34 mouse cellular contexts compared by ENCODE assay signal in genomic region chr16:50593361-50593760, GRCm38 (mm10). TPM values are rescaled to one million over a fixed set of nuclear protein-coding genes. Genes with fewer than 3 reads are reported as not detected.
A peak's percentile ranks its signal among the peaks of the same experiment; 100 is the strongest.
DNase-seq lines count a peak whose midpoint lies in the region; ATAC-seq lines count a peak whose summit lies in the region.
"Had no signal": no experiment of that assay in that cellular context is flagged by ENCODE, and none has a peak within 500 bp of the region (broad histone marks: within the 10 kb centered on the region; RNA-seq: fewer than 3 reads in every experiment).

No protein-coding gene starts in this region.

- H3K4me2 ChIP-seq in heart, embryonic 15.5 days = no peak overlapping the region
- H3K4me2 ChIP-seq in kidney, embryonic 14.5 days (replicated peaks; ENCODE audit: low read depth, low read length) = no peak overlapping the region
- H3K4me2 ChIP-seq: forebrain, embryonic 13.5 days; heart, embryonic 11.5 days; liver, embryonic 13.5 days; lung, embryonic 15.5 days; midbrain, embryonic 15.5 days; neural tube, embryonic 15.5 days had no signal

- DNase-seq in heart, postnatal 14 days = no peak
- peak; percentile 14 to 43 for DNase-seq in kidney, adult 8-10 months
- peak; percentile 14 for DNase-seq in kidney, postnatal 14 days
- no peak for DNase-seq in hindbrain, embryonic 10.5 days (ENCODE audit: low spot score)
- DNase-seq: adrenal gland, adult 8-10 months; B cell, adult 2 months; cerebellum, adult 11 months; cerebellum, adult 9-10 months; gastrocnemius, postnatal 10 days; layer of hippocampus, postnatal 36 days; left cerebral cortex, postnatal 4 days; liver, embryonic 13.5 days; retina, postnatal 1 day; right cerebral cortex, postnatal 14 days; thymus, postnatal 4 days had no signal

- 0 out of 2 replicates have a peak, but pooled peaks have one; percentile 22 for ATAC-seq in heart, embryonic 15.5 days (replicated peaks; ENCODE audit: insufficient number of reproducible peaks, insufficient read depth, low FRiP score, low read depth)
- ATAC-seq in kidney, embryonic 14.5 days (ENCODE audit: low FRiP score, low TSS enrichment) = no peak
- ATAC-seq: forebrain, embryonic 13.5 days; hindbrain, embryonic 16.5 days; midbrain, embryonic 15.5 days had no signal

- 69% methylated on average over 11 of the region's 11 CpGs for WGBS in heart, embryonic 15.5 days
- 81% methylated on average over 11 of the region's 11 CpGs for WGBS in kidney, embryonic 14.5 days
- 87% methylated on average over 11 of the region's 11 CpGs for WGBS in hindbrain, embryonic 10.5 days

- no peak overlapping the region for H3K27ac ChIP-seq in heart, embryonic 15.5 days
- no peak overlapping the region for H3K27ac ChIP-seq in kidney, embryonic 14.5 days (ENCODE audit: low read depth, low read length)
- no peak overlapping the region for H3K27ac ChIP-seq in hindbrain, embryonic 10.5 days
- H3K27ac ChIP-seq: forebrain, embryonic 13.5 days; liver, embryonic 13.5 days; lung, embryonic 15.5 days; midbrain, embryonic 10.5 days; midbrain, embryonic 15.5 days; neural tube, embryonic 15.5 days had no signal

- no peaks in the 10 kb centered on the region for H3K27me3 ChIP-seq in heart, embryonic 15.5 days
- H3K27me3 ChIP-seq in kidney, embryonic 14.5 days (ENCODE audit: control insufficient read depth, insufficient read depth, low read length) = no peaks in the 10 kb centered on the region
- H3K27me3 ChIP-seq in hindbrain, embryonic 10.5 days (ENCODE audit: insufficient read depth, poor library complexity, severe bottlenecking) = no peaks in the 10 kb centered on the region
- H3K27me3 ChIP-seq: forebrain, embryonic 13.5 days; liver, embryonic 13.5 days; lung, embryonic 15.5 days; midbrain, embryonic 15.5 days; neural tube, embryonic 15.5 days had no signal

- no peak overlapping the region for H3K9ac ChIP-seq in heart, embryonic 15.5 days
- H3K9ac ChIP-seq in kidney, embryonic 14.5 days (ENCODE audit: low read depth, low read length) = no peak overlapping the region
- H3K9ac ChIP-seq: forebrain, embryonic 13.5 days; liver, embryonic 13.5 days; lung, embryonic 15.5 days; midbrain, embryonic 15.5 days; neural tube, embryonic 15.5 days had no signal

- no peaks in the 10 kb centered on the region for H3K9me3 ChIP-seq in heart, embryonic 15.5 days (replicated peaks)
- H3K9me3 ChIP-seq in kidney, embryonic 14.5 days (ENCODE audit: control insufficient read depth, low read length) = no peaks in the 10 kb centered on the region
- no peaks in the 10 kb centered on the region for H3K9me3 ChIP-seq in hindbrain, embryonic 10.5 days
- H3K9me3 ChIP-seq: forebrain, embryonic 13.5 days; liver, embryonic 13.5 days; lung, embryonic 15.5 days; midbrain, embryonic 10.5 days; midbrain, embryonic 15.5 days; neural tube, embryonic 15.5 days had no signal

- H3K4me3 ChIP-seq in heart, embryonic 15.5 days = no peak overlapping the region
- H3K4me3 ChIP-seq in kidney, embryonic 14.5 days (ENCODE audit: low read length) = no peak overlapping the region
- H3K4me3 ChIP-seq in hindbrain, embryonic 10.5 days = no peak overlapping the region
- H3K4me3 ChIP-seq: forebrain, embryonic 13.5 days; liver, embryonic 13.5 days; lung, embryonic 15.5 days; midbrain, embryonic 10.5 days; midbrain, embryonic 15.5 days; neural tube, embryonic 15.5 days had no signal

- intact Hi-C loops in heart, postnatal 14 days (cut with DNase I) = no loop called here

- H3K4me1 ChIP-seq in heart, embryonic 15.5 days (replicated peaks) = no peaks in the 10 kb centered on the region
- H3K4me1 ChIP-seq in kidney, embryonic 14.5 days (ENCODE audit: control insufficient read depth, insufficient read depth, low read length) = no peaks in the 10 kb centered on the region
- no peaks in the 10 kb centered on the region for H3K4me1 ChIP-seq in hindbrain, embryonic 10.5 days (replicated peaks)
- H3K4me1 ChIP-seq: liver, embryonic 13.5 days; lung, embryonic 15.5 days; midbrain, embryonic 10.5 days; midbrain, embryonic 15.5 days; neural tube, embryonic 15.5 days had no signal

- no peaks in the 10 kb centered on the region for H3K36me3 ChIP-seq in heart, embryonic 15.5 days
- H3K36me3 ChIP-seq in kidney, embryonic 14.5 days (ENCODE audit: control insufficient read depth, insufficient read depth, low read length) = no peaks in the 10 kb centered on the region
- H3K36me3 ChIP-seq in hindbrain, embryonic 10.5 days = no peaks in the 10 kb centered on the region
- H3K36me3 ChIP-seq: liver, embryonic 13.5 days; lung, embryonic 15.5 days; midbrain, embryonic 10.5 days; midbrain, embryonic 15.5 days; neural tube, embryonic 15.5 days had no signal

RNA-seq across cellular contexts. Expression of gene Ccdc54, which starts 2.4 kb away (rescaled TPM):
- polyA plus RNA-seq in heart, embryonic 15.5 days (2015; fragmentation: Nextera tagmentation; extraction: Ambion mirVana) = not detected in 2 replicates
- total RNA-seq in heart, postnatal 14 days (2021) = not detected
- polyA plus RNA-seq in kidney, embryonic 14.5 days (2014; fragmentation: Nextera tagmentation; extraction: Ambion mirVana) = not detected in 2 replicates
- not detected in 2 replicates for polyA plus RNA-seq in hindbrain, embryonic 10.5 days (2016; fragmentation: Nextera tagmentation; extraction: Ambion mirVana)
- total RNA-seq: adrenal gland, adult 8-10 months; gastrocnemius, postnatal 10 days; layer of hippocampus, postnatal 36 days; left cerebral cortex, postnatal 4 days; megakaryocyte progenitor cell, adult 5-6 weeks had no signal
- polyA plus RNA-seq: embryonic facial prominence, embryonic 11.5 days; forebrain, embryonic 13.5 days; heart, embryonic 11.5 days; heart, postnatal 0 days; hindbrain, embryonic 11.5 days; hindbrain, embryonic 16.5 days; intestine, embryonic 14.5 days; large intestine, adult 2 months; limb, embryonic 14.5 days; liver, embryonic 13.5 days; lung, embryonic 15.5 days; midbrain, embryonic 10.5 days; midbrain, embryonic 15.5 days; neural tube, embryonic 15.5 days; small intestine, adult 2 months; stomach, embryonic 14.5 days; thymus, postnatal 0 days had no signal

Comparison
In these comparisons a context has a peak if more than half of its experiments do, and no peak if none do; other contexts are left out.
1. DNase-seq: peak in kidney, adult 8-10 months (2 of 2) and kidney, postnatal 14 days (single experiment); none in heart, postnatal 14 days (0 of 2) and hindbrain, embryonic 10.5 days (single experiment).